Mouse (Mus musculus) liver (tissue): ENCODE measurements at regions not wholly inside any gene's neighbourhood (a gene's known extent, or its start where the extent isn't known, plus 50 kb on each side); places are given as distances from the start of the nearest gene placed in this dataset.

ENCODE experiments used
- DNase-seq: peaks from one replicate; pipeline ENCODE4 v3.0.0-alpha.2; 2020; ENCODE audit warnings: mixed read lengths

GRCm38 (mm10) chr2:79510485-79511094 lies 54.0 kb upstream of the Cerkl start:
- no peak for DNase-seq

- DNase-seq = no peak
These were observed 54.5 kb upstream of the Cerkl start for GRCm38 (mm10) chr2:79511108-79511507.

- DNase-seq = peak; percentile 52
These were observed 55.2 kb upstream of the Cerkl start for GRCm38 (mm10) chr2:79511676-79512323.

GRCm38 (mm10) chr2:79512374-79512773 lies 55.8 kb upstream of the Cerkl start:
- DNase-seq = no peak

GRCm38 (mm10) chr2:79513726-79514125 lies 57.1 kb upstream of the Cerkl start:
- no peak for DNase-seq

- DNase-seq = no peak
These were observed 61.6 kb upstream of the Cerkl start for GRCm38 (mm10) chr2:79518046-79518750.

GRCm38 (mm10) chr2:79519799-79520449 lies 63.3 kb upstream of the Cerkl start:
- DNase-seq = no peak

GRCm38 (mm10) chr2:79523441-79523840 lies 66.9 kb upstream of the Cerkl start:
- no peak for DNase-seq

GRCm38 (mm10) chr2:79527529-79527928 lies 70.9 kb upstream of the Cerkl start:
- DNase-seq = no peak

GRCm38 (mm10) chr2:79528347-79528990 lies 71.9 kb upstream of the Cerkl start:
- no peak for DNase-seq

GRCm38 (mm10) chr2:79529185-79529584 lies 72.6 kb upstream of the Cerkl start:
- DNase-seq = no peak

GRCm38 (mm10) chr2:79532610-79533160 lies 76.1 kb upstream of the Cerkl start:
- no peak for DNase-seq

GRCm38 (mm10) chr2:79537126-79537875 lies 80.7 kb upstream of the Cerkl start:
- no peak for DNase-seq

- no peak for DNase-seq
These were observed 83.8 kb upstream of the Cerkl start for GRCm38 (mm10) chr2:79540384-79540783.

- no peak for DNase-seq
These were observed 85.8 kb upstream of the Cerkl start for GRCm38 (mm10) chr2:79542191-79542980.

GRCm38 (mm10) chr2:79543456-79543855 lies 86.9 kb upstream of the Cerkl start:
- DNase-seq = no peak

GRCm38 (mm10) chr2:79543948-79544792 lies 87.6 kb upstream of the Cerkl start:
- DNase-seq = no peak

GRCm38 (mm10) chr2:79544793-79545260 lies 88.2 kb upstream of the Cerkl start:
- DNase-seq = no peak

GRCm38 (mm10) chr2:79546206-79546605 lies 88.9 kb upstream of the Itprid2 start:
- DNase-seq = no peak

GRCm38 (mm10) chr2:79547284-79547683 lies 87.9 kb upstream of the Itprid2 start:
- DNase-seq = no peak
